Mouse (Mus musculus): Measurements from ENCODE around the gene Ifi204. TPM values are rescaled to one million over a fixed set of nuclear protein-coding genes. Genes with fewer than 3 reads are reported as not detected.

Ifi204 gene
- total RNA-seq (2023): 10 to 100 TPM; 35.4 to 41.8 TPM

DNA sequence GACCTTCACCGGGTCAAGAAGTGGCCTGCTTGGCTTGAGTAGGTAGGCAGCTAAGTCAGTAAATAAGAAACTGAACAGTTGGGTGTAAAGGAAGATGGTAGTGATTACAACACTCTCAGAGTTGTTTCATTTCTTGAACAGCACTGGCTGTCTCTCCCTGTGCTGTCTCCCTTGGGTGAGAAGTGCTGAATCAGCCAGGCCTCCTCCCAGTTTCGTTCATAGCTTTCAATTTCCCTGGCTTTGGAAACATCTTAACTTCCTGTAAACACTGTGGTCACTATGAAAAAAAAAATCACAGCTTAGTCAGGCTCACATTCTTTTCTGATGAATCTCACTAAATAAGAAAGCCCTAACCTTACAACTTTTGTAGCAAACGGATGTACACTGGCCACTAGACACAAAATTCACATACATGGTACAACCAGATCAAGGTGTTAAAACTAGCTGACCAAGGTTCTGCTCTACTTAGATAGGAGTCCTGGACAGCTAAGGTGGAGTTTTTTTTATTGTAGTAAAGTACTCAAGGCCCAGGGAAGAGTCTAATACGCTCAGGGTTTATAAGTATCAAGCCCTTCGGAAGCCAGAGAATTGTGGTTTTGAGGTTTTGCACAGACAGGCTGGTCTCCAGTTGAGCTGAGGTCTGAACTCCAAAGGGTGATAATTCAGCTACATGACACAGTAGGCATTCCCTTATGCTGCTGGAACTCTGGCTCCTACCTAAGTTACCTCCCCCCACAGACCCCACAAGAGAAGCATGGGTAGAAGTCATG, at the start of gene Ifi204:
Ifi204 (minus strand) TSS at position 96 of the 770 bp plus-strand sequence.

GRCm38 (mm10) chr1:173741656-173742055, 25.1 kb downstream of the Ifi204 start, which contains the start of gene Ifi207:
Gene Ifi207, minus strand, starts transcription at chr1:173741747.

Other genes starting within 250 kb of the Ifi204 start
- under 1 TPM; 0.18 to 0.42 TPM for gene Ifi214, start 231.0 kb downstream of the Ifi204 start, total RNA-seq (2023)
- gene Ifi213, start 167.7 kb downstream of the Ifi204 start, total RNA-seq (2023): 1 to 10 TPM; 4.6 to 7.9 TPM
- gene Ifi209, start 136.0 kb downstream of the Ifi204 start, total RNA-seq (2023): 10 to 100 TPM; 29.3 to 44.5 TPM
- 1 to 10 TPM in 1 of 2 experiments, under 1 TPM in 1; 0.61 to 1.1 TPM for gene Ifi208, start 93.3 kb downstream of the Ifi204 start, total RNA-seq (2023)
- gene Ifi207, start 25.2 kb downstream of the Ifi204 start, total RNA-seq (2023): 10 to 100 TPM; 21.2 to 26.7 TPM
- gene Ifi211, start 146.1 kb upstream of the Ifi204 start, total RNA-seq (2023): 10 to 100 TPM; 16.2 to 20.9 TPM
- 10 to 100 TPM; 55.1 to 60.4 TPM for gene Mndal, start 175.5 kb upstream of the Ifi204 start, total RNA-seq (2023)
- gene Ifi203, start 175.7 kb upstream of the Ifi204 start, total RNA-seq (2023): 10 to 100 TPM; 40.2 to 41.3 TPM
- gene Ifi202b, start 215.8 kb upstream of the Ifi204 start, total RNA-seq (2023): not detected